Mouse (Mus musculus): ENCODE results near the gene Radil. TPM values are rescaled to one million over a fixed set of nuclear protein-coding genes. Genes with fewer than 3 reads are reported as not detected.

Gene Radil
- polyA plus RNA-seq, 1 experiment: not detected

- 29% methylated on average over 17 of the region's 17 CpGs for WGBS
- Histone ChIP-seq H3K4me3 (ENCODE audit: insufficient read depth, low read depth, low read length) (no peak overlapping the region), H3K27ac (ENCODE audit: insufficient read depth, low read depth, low read length) (no peak overlapping the region), H3K4me1 (ENCODE audit: control insufficient read depth, insufficient read depth, low read length) (peaks cover 26% of the 10 kb centered on the region)
- TF ChIP-seq POLR2A (IDR thresholded peaks at IDR 0.05; ENCODE audit: insufficient read depth, low read depth, low read length): no peak
- TF ChIP-seq CTCF (IDR thresholded peaks at IDR 0.05; ENCODE audit: insufficient read depth, low read depth, low read length): peak; percentile 74
Measured at GRCm38 (mm10) chr5:142478829-142479435, 72.0 kb downstream of the Radil start.

GRCm38 (mm10) chr5:142477866-142478615 is 72.9 kb downstream of the Radil start:
- TF ChIP-seq CTCF (IDR thresholded peaks at IDR 0.05; ENCODE audit: insufficient read depth, low read depth, low read length) (no peak), POLR2A (IDR thresholded peaks at IDR 0.05; ENCODE audit: insufficient read depth, low read depth, low read length) (no peak)
- Histone ChIP-seq H3K27ac (ENCODE audit: insufficient read depth, low read depth, low read length) (no peak overlapping the region), H3K4me1 (ENCODE audit: control insufficient read depth, insufficient read depth, low read length) (peaks cover 32% of the 10 kb centered on the region), H3K4me3 (ENCODE audit: insufficient read depth, low read depth, low read length) (no peak overlapping the region)
- 79% methylated on average over 5 of the region's 5 CpGs for whole genome bisulfite sequencing

GRCm38 (mm10) chr5:142477346-142477745 is 73.6 kb downstream of the Radil start:
- H3K27ac ChIP-seq (ENCODE audit: insufficient read depth, low read depth, low read length): no peak overlapping the region
- H3K4me1 ChIP-seq (ENCODE audit: control insufficient read depth, insufficient read depth, low read length): peaks cover 32% of the 10 kb centered on the region
- no peak overlapping the region for H3K4me3 ChIP-seq (ENCODE audit: insufficient read depth, low read depth, low read length)
- WGBS: 85% methylated on average over 12 of the region's 12 CpGs
- TF ChIP-seq POLR2A (IDR thresholded peaks at IDR 0.05; ENCODE audit: insufficient read depth, low read depth, low read length) (no peak), CTCF (IDR thresholded peaks at IDR 0.05; ENCODE audit: insufficient read depth, low read depth, low read length) (no peak)

- TF ChIP-seq POLR2A (IDR thresholded peaks at IDR 0.05; ENCODE audit: insufficient read depth, low read depth, low read length): no peak
- TF ChIP-seq CTCF (IDR thresholded peaks at IDR 0.05; ENCODE audit: insufficient read depth, low read depth, low read length): no peak
- WGBS: 66% methylated on average over 7 of the region's 7 CpGs
- Histone ChIP-seq H3K4me1 (ENCODE audit: control insufficient read depth, insufficient read depth, low read length) (peaks cover 32% of the 10 kb centered on the region), H3K4me3 (ENCODE audit: insufficient read depth, low read depth, low read length) (no peak overlapping the region), H3K27ac (ENCODE audit: insufficient read depth, low read depth, low read length) (no peak overlapping the region)
Measured at GRCm38 (mm10) chr5:142475669-142476068, 75.2 kb downstream of the Radil start.

- TF ChIP-seq POLR2A (IDR thresholded peaks at IDR 0.05; ENCODE audit: insufficient read depth, low read depth, low read length) (no peak), CTCF (IDR thresholded peaks at IDR 0.05; ENCODE audit: insufficient read depth, low read depth, low read length) (no peak)
- Histone ChIP-seq H3K4me1 (ENCODE audit: control insufficient read depth, insufficient read depth, low read length) (peaks cover 25% of the 10 kb centered on the region), H3K27ac (ENCODE audit: insufficient read depth, low read depth, low read length) (no peak overlapping the region), H3K4me3 (ENCODE audit: insufficient read depth, low read depth, low read length) (no peak overlapping the region)
- WGBS: 30% methylated on average over 10 of the region's 10 CpGs
Measured at GRCm38 (mm10) chr5:142473696-142474095, 77.2 kb downstream of the Radil start.

GRCm38 (mm10) chr5:142469796-142470195 is 81.1 kb downstream of the Radil start:
- H3K27ac ChIP-seq (ENCODE audit: insufficient read depth, low read depth, low read length): no peak overlapping the region
- H3K4me1 ChIP-seq (ENCODE audit: control insufficient read depth, insufficient read depth, low read length): peaks cover 17% of the 10 kb centered on the region
- H3K4me3 ChIP-seq (ENCODE audit: insufficient read depth, low read depth, low read length): no peak overlapping the region
- TF ChIP-seq CTCF (IDR thresholded peaks at IDR 0.05; ENCODE audit: insufficient read depth, low read depth, low read length): no peak
- TF ChIP-seq POLR2A (IDR thresholded peaks at IDR 0.05; ENCODE audit: insufficient read depth, low read depth, low read length): no peak
- 84% methylated on average over 11 of the region's 11 CpGs for WGBS

GRCm38 (mm10) chr5:142468375-142468774 is 82.5 kb downstream of the Radil start:
- Histone ChIP-seq H3K4me1 (ENCODE audit: control insufficient read depth, insufficient read depth, low read length) (peaks cover 3% of the 10 kb centered on the region; the same call in 1 of the 2 replicates), H3K4me3 (ENCODE audit: insufficient read depth, low read depth, low read length) (no peak overlapping the region), H3K27ac (ENCODE audit: insufficient read depth, low read depth, low read length) (no peak overlapping the region)
- TF ChIP-seq POLR2A (IDR thresholded peaks at IDR 0.05; ENCODE audit: insufficient read depth, low read depth, low read length) (no peak), CTCF (IDR thresholded peaks at IDR 0.05; ENCODE audit: insufficient read depth, low read depth, low read length) (no peak)
- 92% methylated on average over 13 of the region's 13 CpGs for WGBS

- TF ChIP-seq CTCF (IDR thresholded peaks at IDR 0.05; ENCODE audit: insufficient read depth, low read depth, low read length) (no peak), POLR2A (IDR thresholded peaks at IDR 0.05; ENCODE audit: insufficient read depth, low read depth, low read length) (peak; percentile 65)
- peak within 1 kb of the TSS; percentile 83 for H3K27ac ChIP-seq (ENCODE audit: insufficient read depth, low read depth, low read length)
- H3K4me3 ChIP-seq (ENCODE audit: insufficient read depth, low read depth, low read length): peak within 1 kb of the TSS; percentile 98
- 1% methylated on average over 60 of the region's 60 CpGs for WGBS
- H3K4me1 ChIP-seq (ENCODE audit: control insufficient read depth, insufficient read depth, low read length): 0 out of 2 replicates have a peak, but pooled peaks cover 4% of the 10 kb centered on the region
Measured at GRCm38 (mm10) chr5:142463461-142464454, 87.1 kb downstream of the Radil start, which contains the start of gene Ap5z1. Gene Ap5z1 (plus strand): TSS chr5:142463944.

Measured in olfactory bulb, adult 2 months (tissue).